Mouse (Mus musculus): Measurements from ENCODE around the gene Gpx3.

GRCm38 (mm10) chr11:54899657-54900056 is 2.6 kb upstream of the Gpx3 start:
- TF ChIP-seq CTCF (IDR thresholded peaks at IDR 0.05; ENCODE audit: extremely low read depth, insufficient read depth, insufficient read length, insufficient replicate concordance) (no peak), POLR2A (IDR thresholded peaks at IDR 0.05; ENCODE audit: low read depth, low read length) (no peak)
